Mouse (Mus musculus) G1E (cell line): ENCODE data around the gene Trmt1. TPM values are rescaled to one million over a fixed set of nuclear protein-coding genes. Genes with fewer than 3 reads are reported as not detected.
A peak's percentile ranks its signal among the peaks of the same experiment; 100 is the strongest.

ENCODE experiments used
- ATAC-seq: 2 replicates; pipeline ENCODE4 v1.8.0; 2016; ENCODE audit warnings: mild to moderate bottlenecking; ENCODE audit not compliant: insufficient number of reproducible peaks, poor library complexity, low FRiP score, severe bottlenecking; ENCODE audit errors: extremely low read depth
- DNase-seq: peaks from one replicate; pipeline ENCODE4 v3.0.0; 2012; ENCODE audit warnings: low spot score
- H3K27me3 ChIP-seq: 2 replicates; pipeline ENCODE4 v1.6.1; 2012; ENCODE audit warnings: mild to moderate bottlenecking, low read length, inconsistent platforms; ENCODE audit not compliant: insufficient read depth
- H3K36me3 ChIP-seq: replicated peaks from 2 replicates; pipeline ENCODE3; 2012; ENCODE audit warnings: mild to moderate bottlenecking, inconsistent platforms
- H3K4me1 ChIP-seq: 2 replicates; pipeline ENCODE4 v1.6.1; 2012; ENCODE audit warnings: low read depth, low read length, inconsistent platforms, mixed read lengths; ENCODE audit not compliant: insufficient read depth
- H3K4me3 ChIP-seq: 2 replicates; pipeline ENCODE4 v1.5.1; 2012; ENCODE audit warnings: low read depth, mild to moderate bottlenecking, inconsistent platforms, low read length, moderate library complexity, mixed read lengths
- H3K9me3 ChIP-seq: replicated peaks from 2 replicates; pipeline ENCODE4 v1.6.1; 2012; ENCODE audit warnings: inconsistent platforms
- CTCF ChIP-seq: IDR thresholded peaks from 2 replicates; pipeline ENCODE4 v1.5.1; 2012; ENCODE audit warnings: low read depth, low read length, inconsistent platforms, mixed read lengths
- GATA1 ChIP-seq: IDR thresholded peaks from 2 replicates; pipeline ENCODE4 v1.6.1; 2012; ENCODE audit warnings: borderline replicate concordance, low read length, inconsistent platforms, mixed read lengths
- GATA2 ChIP-seq: IDR thresholded peaks from 2 replicates; pipeline ENCODE4 v1.6.1; 2012; ENCODE audit warnings: low read depth, low read length, inconsistent platforms, borderline replicate concordance
- POLR2AphosphoS5 ChIP-seq: IDR thresholded peaks from 2 replicates; pipeline ENCODE4 v1.6.1; 2012; ENCODE audit warnings: low read depth, low read length, inconsistent platforms; ENCODE audit not compliant: insufficient replicate concordance
- TAL1 ChIP-seq: conservative IDR thresholded peaks from 2 replicates; pipeline ENCODE4 v1.6.1; 2012; ENCODE audit warnings: low read depth, low read length, inconsistent platforms, mixed read lengths
- polyA plus RNA-seq: library from polyadenylated mRNA; stranded (reverse); fragments of >175 nt; gene quantifications from 2 replicates; pipeline ENCODE4 v1.2.3, GENCODE M21; 2012
- total RNA-seq, 2 experiments: library from RNA; stranded (forward) in 1 of 2; stranded (reverse) in 1 of 2; fragments of 200-1000 nt in 1 of 2; fragments of >200 nt in 1 of 2; fragmentation: Nextera tagmentation in 1 of 2; gene quantifications; 2 replicates each; pipeline ENCODE4 v1.2.3; 2014 to 2017

Trmt1 gene
- total and polyA plus RNA-seq, 3 experiments: 64.9 to 244 (median 68.2) TPM

DNA sequence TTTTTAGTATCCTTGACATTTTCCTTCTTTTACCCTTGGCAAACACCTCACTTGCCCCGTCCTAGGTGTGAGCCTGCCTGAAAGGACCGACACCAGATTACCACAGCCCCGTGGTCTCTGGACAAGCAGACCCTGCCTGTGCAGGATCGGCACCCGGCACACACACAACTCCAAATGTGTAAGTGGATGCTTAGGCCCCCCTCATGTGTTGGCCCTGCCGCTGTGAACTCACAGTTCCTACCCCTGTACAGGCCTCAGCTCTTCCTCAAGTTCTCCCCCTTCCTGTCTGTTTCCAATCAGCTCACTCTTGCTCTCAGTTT lies 36.4 kb downstream of the Trmt1 start:
- TF ChIP-seq GATA2 (no peak), CTCF (no peak), TAL1 (no peak), GATA1 (no peak), POLR2AphosphoS5 (no peak)
- DNase-seq (no peak), ATAC-seq (no peak)
- Histone ChIP-seq H3K4me3 (peak overlapping the region; percentile 71), H3K36me3 (peaks cover 85% of the 10 kb centered on the region), H3K27me3 (no peaks in the 10 kb centered on the region), H3K9me3 (no peaks in the 10 kb centered on the region), H3K4me1 (peaks cover 72% of the 10 kb centered on the region)

DNA sequence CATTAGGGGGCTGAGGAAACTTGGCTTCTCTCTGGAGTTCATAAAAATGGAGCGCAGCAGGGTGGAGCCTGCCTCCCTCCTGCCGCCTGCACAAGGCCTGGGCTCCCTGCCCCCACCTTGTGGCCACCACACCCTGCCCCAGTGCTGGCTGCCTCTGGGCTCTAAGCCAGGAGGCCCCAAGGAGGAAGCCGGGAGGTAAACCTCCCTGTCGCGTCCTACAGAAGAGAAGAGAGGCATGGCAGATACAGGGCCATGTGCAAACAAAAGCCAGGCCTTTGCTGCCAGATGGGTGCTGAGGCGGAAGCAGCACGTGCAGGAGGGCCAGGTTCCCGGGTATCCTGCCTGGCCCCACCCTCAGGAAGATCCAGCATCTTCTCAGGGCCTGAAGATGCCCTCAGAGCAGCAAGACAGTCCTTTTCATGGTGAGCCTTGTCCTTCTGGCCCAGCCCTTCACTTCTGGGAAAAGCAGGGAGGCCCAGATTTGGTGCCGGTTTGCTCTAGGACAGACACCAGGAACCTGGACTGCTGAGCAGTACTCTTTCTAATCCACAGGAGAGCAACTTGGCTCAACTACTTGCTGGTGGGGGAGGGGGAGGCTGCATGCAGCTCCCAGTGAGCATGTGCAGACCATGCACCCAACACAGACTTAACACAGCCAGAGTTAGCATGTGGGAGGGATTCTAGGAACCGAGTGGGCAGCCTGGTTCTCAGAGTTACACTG lies 36.9 kb downstream of the Trmt1 start, which contains the start of gene G430095P16Rik:
TSS of gene G430095P16Rik (plus strand) at position 158 of the 721 bp plus-strand sequence.
- DNase-seq (peak; percentile 84), ATAC-seq (peak; percentile 80)
- H3K4me1 ChIP-seq: peaks cover 76% of the 10 kb centered on the region
- H3K27me3 ChIP-seq: no peaks in the 10 kb centered on the region
- TF ChIP-seq CTCF (no peak), POLR2AphosphoS5 (no peak), TAL1 (no peak)
- peaks cover 85% of the 10 kb centered on the region for H3K36me3 ChIP-seq
- H3K9me3 ChIP-seq: no peaks in the 10 kb centered on the region
- H3K4me3 ChIP-seq: peak within 1 kb of the TSS; percentile 71

DNA sequence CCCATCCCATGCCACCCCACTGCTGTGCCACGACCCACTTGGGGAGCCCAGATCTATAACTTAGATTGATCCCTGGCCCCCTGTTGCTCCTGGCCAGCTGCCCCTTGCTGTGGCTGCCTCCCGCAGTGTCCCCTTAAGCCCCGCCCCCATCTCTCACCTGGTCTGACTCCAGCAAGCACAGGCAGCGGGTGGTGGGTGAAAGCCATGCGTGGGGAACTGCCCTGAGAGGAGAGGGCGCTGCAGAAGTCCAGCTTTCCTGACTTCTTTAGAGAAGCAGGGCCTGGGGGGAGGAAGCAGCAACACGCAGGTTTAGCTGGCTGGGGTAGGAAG lies 37.4 kb downstream of the Trmt1 start:
- no peak for TF ChIP-seq POLR2AphosphoS5
- no peak for TF ChIP-seq GATA2
- no peak for TF ChIP-seq CTCF
- TF ChIP-seq TAL1: no peak
- no peak for TF ChIP-seq GATA1
- Histone ChIP-seq H3K27me3 (no peaks in the 10 kb centered on the region), H3K36me3 (peaks cover 85% of the 10 kb centered on the region), H3K4me1 (peaks cover 81% of the 10 kb centered on the region), H3K9me3 (no peaks in the 10 kb centered on the region), H3K4me3 (peak overlapping the region; percentile 71)
- ATAC-seq (0 out of 2 replicates have a peak, but pooled peaks have one; percentile 4), DNase-seq (no peak)

DNA sequence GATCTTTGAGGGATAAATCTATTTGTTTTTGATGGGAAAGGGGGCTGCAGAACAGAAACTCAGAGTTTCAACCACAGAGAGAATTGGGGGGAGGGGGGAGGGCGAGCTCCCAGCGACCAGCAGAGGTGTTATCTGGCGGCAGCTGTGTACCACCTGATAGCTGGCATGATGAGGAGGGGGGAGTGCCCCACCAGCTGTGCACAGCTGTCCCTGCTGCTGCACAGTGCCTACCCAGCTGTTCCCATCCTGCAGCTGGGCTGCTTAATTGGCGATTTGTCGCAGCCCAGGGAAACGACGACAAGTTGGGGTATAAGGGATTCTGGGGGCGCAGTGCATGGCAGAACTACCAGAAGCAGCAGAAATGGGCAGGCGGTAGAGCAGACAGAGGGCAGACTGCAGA lies 38.6 kb downstream of the Trmt1 start:
- Histone ChIP-seq H3K36me3 (peaks cover 82% of the 10 kb centered on the region), H3K27me3 (no peaks in the 10 kb centered on the region), H3K4me3 (peak overlapping the region; percentile 71), H3K9me3 (no peaks in the 10 kb centered on the region), H3K4me1 (peaks cover 92% of the 10 kb centered on the region)
- ATAC-seq (0 out of 2 replicates have a peak, but pooled peaks have one; percentile 4), DNase-seq (no peak)
- TF ChIP-seq GATA1: no peak
- peak; percentile 58; the same call in 1 of the 2 replicates for TF ChIP-seq TAL1

DNA sequence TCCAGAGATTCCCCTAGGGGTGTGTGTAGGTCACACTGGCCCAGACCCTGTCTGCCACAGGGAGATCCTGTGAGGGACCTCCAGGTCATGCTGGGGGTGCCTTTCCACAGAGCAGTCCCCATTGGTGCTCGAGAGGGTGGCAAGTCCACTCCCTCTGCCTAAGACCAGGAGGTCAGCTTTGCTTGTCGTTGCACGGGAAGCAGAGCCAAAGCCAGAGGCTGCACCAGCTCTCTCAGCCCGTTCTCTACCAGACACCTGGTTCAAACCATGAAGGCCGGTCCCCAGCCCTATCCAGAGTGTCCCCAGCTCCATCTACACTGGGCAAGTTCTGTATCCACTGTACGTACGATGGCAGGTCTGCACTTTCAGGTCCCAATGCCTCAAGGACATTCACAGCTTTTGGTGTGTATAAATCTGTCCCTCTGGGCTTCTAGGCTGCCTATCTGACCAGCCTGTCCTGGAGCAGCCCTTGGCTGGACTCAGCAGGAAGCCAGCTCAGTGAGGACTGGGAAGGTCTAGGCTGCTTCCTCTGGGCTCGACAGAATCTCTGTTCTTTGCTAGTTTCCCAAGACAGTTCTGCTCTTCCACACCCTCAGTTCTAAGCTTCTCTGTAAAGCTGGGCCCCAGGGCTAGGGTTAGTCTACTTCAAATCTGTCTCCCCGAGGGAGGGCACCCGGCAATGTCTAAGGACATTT lies 39.3 kb downstream of the Trmt1 start:
- Histone ChIP-seq H3K27me3 (no peaks in the 10 kb centered on the region), H3K4me1 (peaks cover 98% of the 10 kb centered on the region), H3K4me3 (peak overlapping the region; percentile 71; the same call in 1 of the 2 replicates), H3K36me3 (peaks cover 82% of the 10 kb centered on the region), H3K9me3 (no peaks in the 10 kb centered on the region)
- DNase-seq (no peak), ATAC-seq (no peak)
- no peak for TF ChIP-seq TAL1
- TF ChIP-seq GATA1: no peak
- no peak for TF ChIP-seq CTCF
- TF ChIP-seq POLR2AphosphoS5: no peak
- TF ChIP-seq GATA2: no peak

DNA sequence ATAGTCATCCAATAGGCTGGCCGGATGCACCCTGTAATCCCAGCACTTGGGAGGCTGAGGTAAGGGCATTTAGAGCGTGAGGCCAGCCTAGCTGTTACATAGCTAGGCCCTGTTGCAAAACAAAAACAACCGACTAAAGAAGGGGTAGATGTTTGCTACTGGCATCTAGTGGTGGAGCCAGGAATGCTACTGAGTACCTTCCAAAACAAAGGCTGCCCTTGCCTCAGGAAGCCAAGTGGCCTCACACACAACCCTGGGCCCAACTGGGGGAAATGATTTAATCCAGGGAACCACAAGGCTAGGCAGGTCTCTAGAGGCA lies 39.8 kb downstream of the Trmt1 start:
- H3K36me3 ChIP-seq: peaks cover 78% of the 10 kb centered on the region
- no peaks in the 10 kb centered on the region for H3K27me3 ChIP-seq
- DNase-seq (no peak), ATAC-seq (no peak)
- TF ChIP-seq GATA2 (no peak), CTCF (peak; percentile 35; the same call in 1 of the 2 replicates), TAL1 (no peak), GATA1 (no peak), POLR2AphosphoS5 (no peak)
- H3K9me3 ChIP-seq: no peaks in the 10 kb centered on the region
- H3K4me1 ChIP-seq: peaks cover 97% of the 10 kb centered on the region
- H3K4me3 ChIP-seq: no peak overlapping the region; the same call in 1 of the 2 replicates
